Mouse (Mus musculus) heart, embryonic 13.5 days (tissue): ENCODE measurements at regions not wholly inside any gene's neighbourhood (a gene's known extent, or its start where the extent isn't known, plus 50 kb on each side); places are given as distances from the start of the nearest gene placed in this dataset.
A peak's percentile ranks its signal among the peaks of the same experiment; 100 is the strongest.

ENCODE experiments used
- ATAC-seq: fragments of 200-750 bp; cut with Nextera tagmentation; 2 replicates; pipeline ENCODE4 v1.8.0; 2017; ENCODE audit warnings: moderate TSS enrichment; ENCODE audit not compliant: insufficient number of reproducible peaks, low FRiP score, low TSS enrichment; ENCODE audit errors: extremely low read depth
- H3K27ac ChIP-seq: fragments of 300-500 bp; sonication (generic); replicated peaks from 2 replicates; pipeline ENCODE4 v1.5.1; 2015; ENCODE audit warnings: moderate library complexity, mild to moderate bottlenecking, inconsistent platforms
- H3K27me3 ChIP-seq: fragments of 300-500 bp; sonication (generic); replicated peaks from 2 replicates; pipeline ENCODE4 v1.6.1; 2015; ENCODE audit warnings: mild to moderate bottlenecking, inconsistent platforms
- H3K36me3 ChIP-seq: fragments of 300-500 bp; sonication (generic); 2 replicates; pipeline ENCODE4 v1.6.1; 2015; ENCODE audit warnings: mild to moderate bottlenecking, inconsistent platforms
- H3K4me1 ChIP-seq: fragments of 300-500 bp; sonication (generic); 2 replicates; pipeline ENCODE4 v1.6.1; 2015; ENCODE audit warnings: inconsistent platforms
- H3K4me2 ChIP-seq: fragments of 300-500 bp; sonication (generic); 2 replicates; pipeline ENCODE4 v1.6.1; 2015; ENCODE audit warnings: inconsistent platforms, mild to moderate bottlenecking, moderate library complexity
- H3K4me3 ChIP-seq: fragments of 300-500 bp; sonication (generic); 2 replicates; pipeline ENCODE4 v1.5.1; 2015; ENCODE audit warnings: moderate library complexity, mild to moderate bottlenecking, inconsistent platforms
- H3K9ac ChIP-seq: fragments of 300-500 bp; sonication (generic); 2 replicates; pipeline ENCODE4 v1.6.1; 2015; ENCODE audit warnings: inconsistent platforms, mild to moderate bottlenecking, moderate library complexity
- H3K9me3 ChIP-seq: fragments of 300-500 bp; sonication (generic); 2 replicates; pipeline ENCODE4 v1.6.1; 2016; ENCODE audit warnings: inconsistent platforms
- WGBS: fragments of 180-500 bp; shearing (Covaris S2); methylation state at CpG from one replicate; pipeline ENCODE4 v1.1.7; 2015; ENCODE audit warnings: mixed read lengths; 5-methylcytosine and 5-hydroxymethylcytosine counted together

GRCm38 (mm10) chr1:45090841-45091535 is 220.3 kb upstream of the Col3a1 start:
- Histone ChIP-seq H3K4me2 (no peak overlapping the region), H3K36me3 (no peaks in the 10 kb centered on the region), H3K27ac (no peak overlapping the region), H3K4me1 (no peaks in the 10 kb centered on the region), H3K4me3 (no peak overlapping the region), H3K9me3 (peaks cover 9% of the 10 kb centered on the region; the same call in 1 of the 2 replicates), H3K9ac (no peak overlapping the region), H3K27me3 (no peaks in the 10 kb centered on the region)
- ATAC-seq: no peak; the same call in 1 of the 2 replicates
- WGBS: 68% methylated on average over 10 of the region's 10 CpGs

GRCm38 (mm10) chr1:45100966-45101365 is 210.4 kb upstream of the Col3a1 start:
- no peaks in the 10 kb centered on the region for H3K4me1 ChIP-seq
- no peak overlapping the region for H3K27ac ChIP-seq
- no peaks in the 10 kb centered on the region for H3K27me3 ChIP-seq
- ATAC-seq: no peak
- H3K9me3 ChIP-seq: peaks cover 14% of the 10 kb centered on the region; the same call in 1 of the 2 replicates
- H3K4me3 ChIP-seq: no peak overlapping the region
- no peak overlapping the region for H3K9ac ChIP-seq
- H3K36me3 ChIP-seq: no peaks in the 10 kb centered on the region
- no peak overlapping the region for H3K4me2 ChIP-seq

- Histone ChIP-seq H3K27me3 (no peaks in the 10 kb centered on the region), H3K9me3 (no peaks in the 10 kb centered on the region), H3K4me3 (no peak overlapping the region), H3K4me1 (no peaks in the 10 kb centered on the region), H3K9ac (no peak overlapping the region), H3K27ac (0 out of 2 replicates have a peak overlapping the region, but pooled peaks have one; percentile 8), H3K4me2 (no peak overlapping the region), H3K36me3 (no peaks in the 10 kb centered on the region)
- WGBS: 49% methylated on average over 1 of the region's 1 CpGs
- no peak for ATAC-seq
Measured at GRCm38 (mm10) chr1:45116409-45117144, 194.8 kb upstream of the Col3a1 start.

- no peaks in the 10 kb centered on the region for H3K9me3 ChIP-seq
- H3K36me3 ChIP-seq: no peaks in the 10 kb centered on the region
- H3K4me2 ChIP-seq: no peak overlapping the region
- no peaks in the 10 kb centered on the region for H3K4me1 ChIP-seq
- no peak overlapping the region for H3K4me3 ChIP-seq
- no peak overlapping the region for H3K9ac ChIP-seq
- WGBS: 45% methylated on average over 6 of the region's 7 CpGs
- no peak for ATAC-seq
- no peak overlapping the region for H3K27ac ChIP-seq
- H3K27me3 ChIP-seq: no peaks in the 10 kb centered on the region
Measured at GRCm38 (mm10) chr1:45135152-45135714, 176.1 kb upstream of the Col3a1 start.

GRCm38 (mm10) chr1:45147019-45147418 is 164.3 kb upstream of the Col3a1 start:
- H3K27ac ChIP-seq: peak overlapping the region; percentile 8; the same call in 1 of the 2 replicates
- no peak overlapping the region for H3K9ac ChIP-seq
- no peak overlapping the region for H3K4me3 ChIP-seq
- 60% methylated on average over 2 of the region's 2 CpGs for WGBS
- no peaks in the 10 kb centered on the region for H3K36me3 ChIP-seq
- no peaks in the 10 kb centered on the region for H3K27me3 ChIP-seq
- H3K4me1 ChIP-seq: peaks cover 4% of the 10 kb centered on the region
- no peak for ATAC-seq
- no peaks in the 10 kb centered on the region for H3K9me3 ChIP-seq
- H3K4me2 ChIP-seq: no peak overlapping the region

- no peak for ATAC-seq
- Histone ChIP-seq H3K9me3 (no peaks in the 10 kb centered on the region; the same call in 1 of the 2 replicates), H3K4me2 (no peak overlapping the region), H3K4me3 (no peak overlapping the region), H3K4me1 (no peaks in the 10 kb centered on the region), H3K9ac (no peak overlapping the region), H3K27ac (no peak overlapping the region), H3K36me3 (no peaks in the 10 kb centered on the region), H3K27me3 (no peaks in the 10 kb centered on the region)
- WGBS: 95% methylated on average over 1 of the region's 1 CpGs
Measured at GRCm38 (mm10) chr1:45181632-45182031, 129.7 kb upstream of the Col3a1 start.

- H3K36me3 ChIP-seq: no peaks in the 10 kb centered on the region
- H3K4me2 ChIP-seq: no peak overlapping the region
- H3K4me3 ChIP-seq: no peak overlapping the region
- H3K4me1 ChIP-seq: no peaks in the 10 kb centered on the region
- ATAC-seq: no peak
- H3K9me3 ChIP-seq: no peaks in the 10 kb centered on the region; the same call in 1 of the 2 replicates
- H3K27ac ChIP-seq: no peak overlapping the region
- H3K9ac ChIP-seq: no peak overlapping the region
- H3K27me3 ChIP-seq: no peaks in the 10 kb centered on the region
Measured at GRCm38 (mm10) chr1:45185341-45185740, 126.0 kb upstream of the Col3a1 start.

- Histone ChIP-seq H3K4me2 (no peak overlapping the region), H3K27me3 (no peaks in the 10 kb centered on the region), H3K36me3 (no peaks in the 10 kb centered on the region), H3K27ac (no peak overlapping the region), H3K4me3 (no peak overlapping the region), H3K9me3 (no peaks in the 10 kb centered on the region), H3K9ac (no peak overlapping the region), H3K4me1 (no peaks in the 10 kb centered on the region)
- WGBS: 68% methylated on average over 2 of the region's 2 CpGs
- no peak for ATAC-seq
Measured at GRCm38 (mm10) chr1:45207926-45208325, 103.4 kb upstream of the Col3a1 start.

- Histone ChIP-seq H3K9ac (no peak overlapping the region), H3K36me3 (no peaks in the 10 kb centered on the region), H3K4me3 (no peak overlapping the region), H3K27me3 (no peaks in the 10 kb centered on the region), H3K4me2 (no peak overlapping the region), H3K9me3 (no peaks in the 10 kb centered on the region), H3K27ac (no peak overlapping the region), H3K4me1 (no peaks in the 10 kb centered on the region)
- 56% methylated on average over 1 of the region's 1 CpGs for WGBS
- no peak for ATAC-seq
Measured at GRCm38 (mm10) chr1:45216272-45216671, 95.1 kb upstream of the Col3a1 start.
